Comparison of ENCODE assay signal across 28 mouse cellular contexts in genomic region chr16:88811827-88812226, GRCm38 (mm10). TPM values are rescaled to one million over a fixed set of nuclear protein-coding genes. Genes with fewer than 3 reads are reported as not detected.
DNase-seq lines count a peak whose midpoint lies in the region; ATAC-seq and TF ChIP-seq lines count a peak whose summit lies in the region.
"Had no signal": no experiment of that assay in that cellular context is flagged by ENCODE, and none has a peak within 500 bp of the region (broad histone marks: within the 10 kb centered on the region; RNA-seq: fewer than 3 reads in every experiment).

Gene Gm20741 (minus strand): TSS chr16:88812220.

- no peaks in the 10 kb centered on the region for H3K36me3 ChIP-seq in embryonic facial prominence, embryonic 15.5 days
- no peaks in the 10 kb centered on the region for H3K36me3 ChIP-seq in embryonic facial prominence, embryonic 10.5 days (replicated peaks)
- no peaks in the 10 kb centered on the region for H3K36me3 ChIP-seq in intestine, postnatal 0 days (ENCODE audit: control insufficient read depth, insufficient read depth)
- H3K36me3 ChIP-seq in liver, embryonic 12.5 days, result no peaks in the 10 kb centered on the region
- H3K36me3 ChIP-seq: heart, embryonic 10.5 days; hindbrain, embryonic 15.5 days; intestine, embryonic 15.5 days; limb, embryonic 13.5 days; midbrain, embryonic 13.5 days; neural tube, embryonic 13.5 days had no signal

- H3K4me2 ChIP-seq in embryonic facial prominence, embryonic 15.5 days (replicated peaks), result no peak within 1 kb of the TSS
- no peak within 1 kb of the TSS for H3K4me2 ChIP-seq in intestine, postnatal 0 days (replicated peaks; ENCODE audit: low read depth)
- no peak within 1 kb of the TSS for H3K4me2 ChIP-seq in liver, embryonic 12.5 days
- H3K4me2 ChIP-seq: hindbrain, embryonic 15.5 days; intestine, embryonic 15.5 days; limb, embryonic 13.5 days; lung, embryonic 14.5 days; midbrain, embryonic 13.5 days; neural tube, embryonic 13.5 days had no signal

- no peak for TF ChIP-seq CTCF in intestine, postnatal 0 days (IDR thresholded peaks at IDR 0.05; ENCODE audit: low read depth)

- no peak within 1 kb of the TSS for H3K4me3 ChIP-seq in embryonic facial prominence, embryonic 15.5 days (replicated peaks)
- H3K4me3 ChIP-seq in embryonic facial prominence, embryonic 10.5 days, result no peak within 1 kb of the TSS
- H3K4me3 ChIP-seq in intestine, postnatal 0 days (ENCODE audit: low read depth, low read length), result no peak within 1 kb of the TSS
- H3K4me3 ChIP-seq in liver, embryonic 12.5 days, result no peak within 1 kb of the TSS
- H3K4me3 ChIP-seq: gastrocnemius, adult 2 months; heart, embryonic 10.5 days; hindbrain, embryonic 15.5 days; intestine, embryonic 15.5 days; limb, embryonic 13.5 days; megakaryocyte, embryonic 14.5 days; midbrain, embryonic 13.5 days; neural tube, embryonic 13.5 days had no signal

- H3K27me3 ChIP-seq in embryonic facial prominence, embryonic 15.5 days, result no peaks in the 10 kb centered on the region
- no peaks in the 10 kb centered on the region for H3K27me3 ChIP-seq in embryonic facial prominence, embryonic 10.5 days (replicated peaks; ENCODE audit: low read depth, poor library complexity, severe bottlenecking)
- H3K27me3 ChIP-seq in intestine, postnatal 0 days (replicated peaks; ENCODE audit: control insufficient read depth, insufficient read depth, low read length), result no peaks in the 10 kb centered on the region
- H3K27me3 ChIP-seq in liver, embryonic 12.5 days (replicated peaks), result no peaks in the 10 kb centered on the region
- H3K27me3 ChIP-seq: hindbrain, embryonic 15.5 days; intestine, embryonic 15.5 days; limb, embryonic 13.5 days; megakaryocyte, embryonic 14.5 days; midbrain, embryonic 13.5 days; neural tube, embryonic 13.5 days had no signal

- no peaks in the 10 kb centered on the region for H3K9me3 ChIP-seq in embryonic facial prominence, embryonic 15.5 days (replicated peaks)
- no peaks in the 10 kb centered on the region for H3K9me3 ChIP-seq in embryonic facial prominence, embryonic 10.5 days
- no peaks in the 10 kb centered on the region for H3K9me3 ChIP-seq in intestine, postnatal 0 days (ENCODE audit: control insufficient read depth)
- no peaks in the 10 kb centered on the region; the same call in 1 of the 2 replicates for H3K9me3 ChIP-seq in liver, embryonic 12.5 days (replicated peaks)
- H3K9me3 ChIP-seq: heart, embryonic 10.5 days; hindbrain, embryonic 15.5 days; intestine, embryonic 15.5 days; limb, embryonic 13.5 days; midbrain, embryonic 13.5 days; neural tube, embryonic 13.5 days had no signal

- H3K27ac ChIP-seq in embryonic facial prominence, embryonic 15.5 days (replicated peaks), result no peak within 1 kb of the TSS
- no peak within 1 kb of the TSS for H3K27ac ChIP-seq in embryonic facial prominence, embryonic 10.5 days (replicated peaks)
- no peak within 1 kb of the TSS for H3K27ac ChIP-seq in intestine, postnatal 0 days (ENCODE audit: low read depth, low read length)
- no peak within 1 kb of the TSS for H3K27ac ChIP-seq in liver, embryonic 12.5 days
- H3K27ac ChIP-seq: gastrocnemius, adult 2 months; heart, embryonic 10.5 days; hindbrain, embryonic 15.5 days; intestine, embryonic 15.5 days; limb, embryonic 13.5 days; liver, embryonic 14.5 days; midbrain, embryonic 13.5 days; neural tube, embryonic 13.5 days had no signal

- no peak for ATAC-seq in embryonic facial prominence, embryonic 15.5 days (ENCODE audit: insufficient number of reproducible peaks, low FRiP score, low TSS enrichment, low read depth)
- ATAC-seq in intestine, postnatal 0 days, result no peak
- no peak for ATAC-seq in liver, embryonic 12.5 days
- ATAC-seq: intestine, embryonic 15.5 days; midbrain, embryonic 13.5 days had no signal

- H3K9ac ChIP-seq in embryonic facial prominence, embryonic 15.5 days, result no peak within 1 kb of the TSS
- no peak within 1 kb of the TSS for H3K9ac ChIP-seq in intestine, postnatal 0 days (ENCODE audit: low read depth, low read length)
- H3K9ac ChIP-seq in liver, embryonic 12.5 days, result no peak within 1 kb of the TSS
- H3K9ac ChIP-seq: hindbrain, embryonic 15.5 days; intestine, embryonic 15.5 days; limb, embryonic 13.5 days; liver, embryonic 14.5 days; lung, embryonic 14.5 days; midbrain, embryonic 13.5 days; neural tube, embryonic 13.5 days had no signal

- 82% methylated on average over 2 of the region's 2 CpGs for WGBS in embryonic facial prominence, embryonic 15.5 days
- 85% methylated on average over 2 of the region's 2 CpGs for WGBS in embryonic facial prominence, embryonic 10.5 days
- WGBS in intestine, postnatal 0 days, result 75% methylated on average over 2 of the region's 2 CpGs
- 63% methylated on average over 2 of the region's 2 CpGs for WGBS in liver, embryonic 12.5 days (ENCODE audit: insufficient replicate concordance)

- H3K4me1 ChIP-seq in embryonic facial prominence, embryonic 15.5 days, result no peaks in the 10 kb centered on the region
- no peaks in the 10 kb centered on the region for H3K4me1 ChIP-seq in embryonic facial prominence, embryonic 10.5 days
- H3K4me1 ChIP-seq in intestine, postnatal 0 days (replicated peaks; ENCODE audit: control insufficient read depth, insufficient read depth, low read length), result no peaks in the 10 kb centered on the region
- H3K4me1 ChIP-seq in liver, embryonic 12.5 days, result no peaks in the 10 kb centered on the region
- H3K4me1 ChIP-seq: heart, embryonic 10.5 days; hindbrain, embryonic 15.5 days; intestine, embryonic 15.5 days; limb, embryonic 13.5 days; megakaryocyte, embryonic 14.5 days; midbrain, embryonic 13.5 days; neural tube, embryonic 13.5 days had no signal

- no peak for DNase-seq in embryonic facial prominence, embryonic 10.5 days (ENCODE audit: low spot score)
- DNase-seq in A20 (ENCODE audit: low read depth, low spot score), result peak; percentile 32
- peak; percentile 41 to 50 for DNase-seq in cerebellum, adult 18-20 months
- peak; percentile 58 to 71 for DNase-seq in cerebellum, postnatal 14 days
- DNase-seq: adrenal gland, postnatal 14 days; gastrocnemius, adult 2 months; heart, postnatal 4 days; kidney, adult 9 months; kidney, postnatal 14 days; lung, embryonic 14.5 days; retina, postnatal 1 day; right cerebral cortex, postnatal 25 days; thymus, postnatal 25 days had no signal

RNA-seq across cellular contexts. Expression of gene Gm20741, which starts in this region (rescaled TPM):
- 37.2 and 90.3 TPM in 2 replicates for polyA plus RNA-seq in embryonic facial prominence, embryonic 15.5 days (2015; fragmentation: Nextera tagmentation; extraction: Ambion mirVana)
- polyA plus RNA-seq in embryonic facial prominence, embryonic 10.5 days (2016; fragmentation: Nextera tagmentation; extraction: Ambion mirVana), result not detected in 2 replicates
- not detected in 2 replicates for polyA plus RNA-seq in intestine, postnatal 0 days (2015; fragmentation: Nextera tagmentation; extraction: Ambion mirVana)
- not detected in 2 replicates for polyA plus RNA-seq in liver, embryonic 12.5 days (2016; fragmentation: Nextera tagmentation; extraction: Ambion mirVana)
- polyA plus RNA-seq: forebrain, embryonic 11.5 days; gonadal fat pad, adult 2 months; heart, embryonic 10.5 days; heart, embryonic 16.5 days; hindbrain, embryonic 15.5 days; intestine, embryonic 15.5 days; limb, embryonic 13.5 days; liver, embryonic 14.5 days; lung, embryonic 14.5 days; midbrain, embryonic 13.5 days; neural tube, embryonic 13.5 days; stomach, embryonic 14.5 days had no signal

Comparison
In these comparisons a context has a peak if more than half of its experiments do, and no peak if none do; other contexts are left out.
1. RNA of gene Gm20741 (polyA plus RNA-seq): 37.2 to 90.3 TPM in embryonic facial prominence, embryonic 15.5 days; not detected in embryonic facial prominence, embryonic 10.5 days, not detected in intestine, postnatal 0 days and not detected in liver, embryonic 12.5 days; every median in the first group is over 10 times any median in the second.